Mouse (Mus musculus): Measurements from ENCODE around the gene Akt3.

DNA sequence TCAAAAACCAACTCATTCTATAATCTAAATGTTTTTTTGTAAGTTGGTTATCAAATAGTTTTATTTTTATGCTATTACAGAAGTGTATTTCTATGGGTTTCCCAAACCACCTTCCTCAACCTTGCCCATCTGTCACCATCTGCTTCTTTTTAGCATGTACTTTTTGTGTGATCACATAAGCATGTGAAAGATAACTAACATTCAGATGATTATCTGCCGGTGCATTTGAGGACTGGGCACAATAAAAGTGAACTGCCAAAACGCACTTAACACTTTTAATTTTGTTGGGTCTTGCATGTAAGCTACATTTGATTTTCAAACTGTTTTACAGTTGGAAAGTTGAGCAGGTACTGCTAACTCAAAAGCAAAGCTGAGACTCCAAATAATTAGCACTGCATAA lies 203.1 kb downstream of the Akt3 start:
- no peak for TF ChIP-seq GATA1 (IDR thresholded peaks at IDR 0.05; ENCODE audit: borderline replicate concordance, low read length)
- TF ChIP-seq FLI1 (IDR thresholded peaks at IDR 0.05; ENCODE audit: low read length), result no peak
